In the genomic region with DNA sequence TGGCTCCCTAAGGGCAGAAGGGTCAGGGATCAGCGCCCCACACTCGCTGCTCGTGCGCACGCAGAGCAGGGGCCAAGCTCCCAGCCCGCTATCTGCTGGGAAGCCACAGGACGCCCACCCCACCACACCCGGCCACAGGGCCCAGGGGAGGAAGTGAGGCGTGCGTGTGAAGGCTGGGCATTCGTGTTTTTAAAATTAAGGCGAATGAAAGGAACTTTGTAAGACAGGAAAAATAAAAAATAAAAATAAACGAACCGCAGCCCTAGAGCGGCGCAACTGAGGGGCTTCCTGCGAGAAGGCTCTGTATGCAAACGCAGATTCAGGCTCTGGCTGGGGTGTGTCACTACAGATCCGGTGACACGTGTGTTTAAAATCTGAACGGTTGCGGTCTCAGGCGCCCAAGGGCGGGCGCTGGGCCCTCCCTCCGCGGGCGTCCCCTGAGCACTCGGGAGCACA, we compare ENCODE assay signal across 8 mouse cellular contexts. TPM values are rescaled to one million over a fixed set of nuclear protein-coding genes. Genes with fewer than 3 reads are reported as not detected.
DNase-seq lines count a peak whose midpoint lies in the region; ATAC-seq and TF ChIP-seq lines count a peak whose summit lies in the region.

No protein-coding gene starts in this region.

- ATAC-seq in heart, embryonic 12.5 days (ENCODE audit: insufficient number of reproducible peaks, low FRiP score) = no peak

- H3K36me3 ChIP-seq in heart, embryonic 12.5 days = peaks cover 16% of the 10 kb centered on the region
- H3K36me3 ChIP-seq in midbrain, embryonic 10.5 days = peaks cover 20% of the 10 kb centered on the region

- H3K4me3 ChIP-seq in bone marrow, adult 2 months (replicated peaks; ENCODE audit: control insufficient read depth, low read depth, low read length) = no peak overlapping the region
- H3K4me3 ChIP-seq in heart, embryonic 12.5 days = peak overlapping the region; percentile 98
- peak overlapping the region; percentile 97 for H3K4me3 ChIP-seq in midbrain, embryonic 10.5 days

- TF ChIP-seq POLR2A in bone marrow, adult 2 months (IDR thresholded peaks at IDR 0.05; ENCODE audit: borderline replicate concordance, control insufficient read depth, low read depth, low read length) = no peak; the same call in 1 of the 2 replicates

- peaks cover 2% of the 10 kb centered on the region; the same call in 1 of the 2 replicates for H3K4me1 ChIP-seq in bone marrow, adult 2 months (ENCODE audit: control insufficient read depth, insufficient read depth, low read length)
- peaks cover 48% of the 10 kb centered on the region for H3K4me1 ChIP-seq in heart, embryonic 12.5 days (replicated peaks)
- peaks cover 59% of the 10 kb centered on the region for H3K4me1 ChIP-seq in midbrain, embryonic 10.5 days

- no peaks in the 10 kb centered on the region for H3K9me3 ChIP-seq in heart, embryonic 12.5 days (replicated peaks)
- no peaks in the 10 kb centered on the region for H3K9me3 ChIP-seq in midbrain, embryonic 10.5 days (replicated peaks)

- H3K27ac ChIP-seq in bone marrow, adult 2 months (ENCODE audit: control insufficient read depth, insufficient read depth, low read depth, low read length, poor library complexity) = peak overlapping the region; percentile 44
- H3K27ac ChIP-seq in heart, embryonic 12.5 days (ENCODE audit: poor library complexity, severe bottlenecking) = peak overlapping the region; percentile 100
- peak overlapping the region; percentile 69 for H3K27ac ChIP-seq in midbrain, embryonic 10.5 days (replicated peaks)

- H3K9ac ChIP-seq in heart, embryonic 12.5 days = peak overlapping the region; percentile 50

- under 1% methylated on average over 29 of the region's 29 CpGs for WGBS in bone marrow, adult 2 months
- 2% methylated on average over 29 of the region's 29 CpGs for WGBS in heart, embryonic 12.5 days
- 3% methylated on average over 29 of the region's 29 CpGs for WGBS in midbrain, embryonic 10.5 days

- H3K4me2 ChIP-seq in heart, embryonic 12.5 days = peak overlapping the region; percentile 99

- peak; percentile 72 for DNase-seq in adrenal gland, adult 2 months
- DNase-seq in adrenal gland, postnatal 4 days (ENCODE audit: low spot score in 2 of 2) = no peak
- DNase-seq in kidney, postnatal 14 days = peak; percentile 37
- DNase-seq in midbrain, embryonic 10.5 days (ENCODE audit: low spot score) = peak; percentile 46
- peak; percentile 56 to 68 for DNase-seq in thymus, adult 18-20 months
- no peak for DNase-seq in cerebellum, postnatal 10 days

- no peaks in the 10 kb centered on the region for H3K27me3 ChIP-seq in heart, embryonic 12.5 days (replicated peaks)
- peaks cover 31% of the 10 kb centered on the region for H3K27me3 ChIP-seq in midbrain, embryonic 10.5 days (ENCODE audit: low read depth, poor library complexity, severe bottlenecking)

- TF ChIP-seq CTCF in bone marrow, adult 2 months (IDR thresholded peaks at IDR 0.05; ENCODE audit: control insufficient read depth, insufficient read depth, low read length) = no peak

RNA-seq across cellular contexts. Expression of gene Ctdsp1, which starts 1.4 kb away (rescaled TPM):
- 100 to 1,000 TPM; 169 to 172 TPM for total RNA-seq in adrenal gland, adult 2 months (2021)
- 195 and 226 TPM in 2 replicates for polyA plus RNA-seq in adrenal gland, adult 2 months (2012; rRNA removed)
- total RNA-seq in adrenal gland, postnatal 4 days (2021) = 100 to 1,000 TPM; 156 to 162 TPM
- polyA plus RNA-seq in bone marrow, adult 2 months (2011; ENCODE audit: insufficient read depth, insufficient read length, low replicate concordance, missing spikeins) = 40.0 and 65.3 TPM in 2 replicates
- 54.5 and 55.9 TPM in 2 replicates for polyA plus RNA-seq in heart, embryonic 12.5 days (2016; fragmentation: Nextera tagmentation; extraction: Ambion mirVana)
- polyA plus RNA-seq in midbrain, embryonic 10.5 days (2016; fragmentation: Nextera tagmentation; extraction: Ambion mirVana) = 31.8 and 34.4 TPM in 2 replicates

RNA-seq across cellular contexts. Expression of gene Slc11a1, which starts 14.9 kb away (rescaled TPM):
- 10 to 100 TPM; 13.1 to 16.3 TPM for total RNA-seq in adrenal gland, adult 2 months (2021)
- 39.4 and 50.7 TPM in 2 replicates for polyA plus RNA-seq in adrenal gland, adult 2 months (2012; rRNA removed)
- total RNA-seq in adrenal gland, postnatal 4 days (2021) = 10 to 100 TPM; 10.2 to 13.6 TPM
- 10.8 and 16.9 TPM in 2 replicates for polyA plus RNA-seq in bone marrow, adult 2 months (2011; ENCODE audit: insufficient read depth, insufficient read length, low replicate concordance, missing spikeins)
- 1.3 and 1.5 TPM in 2 replicates for polyA plus RNA-seq in heart, embryonic 12.5 days (2016; fragmentation: Nextera tagmentation; extraction: Ambion mirVana)
- 1.4 and 2.2 TPM in 2 replicates for polyA plus RNA-seq in midbrain, embryonic 10.5 days (2016; fragmentation: Nextera tagmentation; extraction: Ambion mirVana)

RNA-seq across cellular contexts. Expression of gene Vil1, which starts 19.3 kb away (rescaled TPM):
- 1 to 10 TPM in 1 of 2 experiments, under 1 TPM in 1; 0.95 to 1.1 TPM for total RNA-seq in adrenal gland, adult 2 months (2021)
- polyA plus RNA-seq in adrenal gland, adult 2 months (2012; rRNA removed) = 0.13 and 0.20 TPM in 2 replicates
- 1 to 10 TPM; 1.6 to 7.1 TPM for total RNA-seq in adrenal gland, postnatal 4 days (2021)
- not detected in 2 replicates for polyA plus RNA-seq in bone marrow, adult 2 months (2011; ENCODE audit: insufficient read depth, insufficient read length, low replicate concordance, missing spikeins)
- polyA plus RNA-seq in heart, embryonic 12.5 days (2016; fragmentation: Nextera tagmentation; extraction: Ambion mirVana) = 0.27 and 0.28 TPM in 2 replicates
- polyA plus RNA-seq in midbrain, embryonic 10.5 days (2016; fragmentation: Nextera tagmentation; extraction: Ambion mirVana) = 0.15 and 0.25 TPM in 2 replicates

RNA-seq across cellular contexts. Expression of gene Catip, which starts 28.0 kb away (rescaled TPM):
- under 1 TPM; 0.29 to 0.69 TPM for total RNA-seq in adrenal gland, adult 2 months (2021)
- polyA plus RNA-seq in adrenal gland, adult 2 months (2012; rRNA removed) = 0.24 and 0.51 TPM in 2 replicates
- under 1 TPM; 0.48 to 0.50 TPM for total RNA-seq in adrenal gland, postnatal 4 days (2021)
- polyA plus RNA-seq in bone marrow, adult 2 months (2011; ENCODE audit: insufficient read depth, insufficient read length, low replicate concordance, missing spikeins) = not detected in 2 replicates
- polyA plus RNA-seq in heart, embryonic 12.5 days (2016; fragmentation: Nextera tagmentation; extraction: Ambion mirVana) = 0.46 TPM in 2 replicates
- 0.12 and 0.22 TPM in 2 replicates for polyA plus RNA-seq in midbrain, embryonic 10.5 days (2016; fragmentation: Nextera tagmentation; extraction: Ambion mirVana)

Comparison
In these comparisons a context has a peak if more than half of its experiments do, and no peak if none do; other contexts are left out.
1. DNase-seq: peak in adrenal gland, adult 2 months (single experiment), kidney, postnatal 14 days (single experiment), midbrain, embryonic 10.5 days (single experiment) and thymus, adult 18-20 months (2 of 2); none in adrenal gland, postnatal 4 days (0 of 2) and cerebellum, postnatal 10 days (0 of 2).
2. H3K27ac ChIP-seq: peak in every context shown above with its lines; median percentile 100 in heart, embryonic 12.5 days; 69 in midbrain, embryonic 10.5 days; 44 in bone marrow, adult 2 months.